Mouse (Mus musculus) liver, adult 2 months (tissue): ENCODE results near the gene Pdia3.

ENCODE experiments used
- CTCF ChIP-seq: fragments of 200-500 bp; IDR thresholded peaks from 2 replicates; pipeline ENCODE4 v1.5.1; 2011; ENCODE audit warnings: low read depth, low read length, control low read depth
- POLR2A ChIP-seq: fragments of 200-500 bp; IDR thresholded peaks from 2 replicates; pipeline ENCODE4 v1.6.1; 2011; ENCODE audit warnings: low read length, control low read depth; ENCODE audit not compliant: insufficient read depth; ENCODE audit errors: extremely low read depth

- TF ChIP-seq POLR2A: no peak
- no peak for TF ChIP-seq CTCF
Observed at GRCm38 (mm10) chr2:121445117-121445516, 31.5 kb downstream of the Pdia3 start.
